Mouse (Mus musculus): Measurements from ENCODE around the gene Itga9.

GRCm38 (mm10) chr9:118921926-118922325, 315.4 kb downstream of the Itga9 start:
- TF ChIP-seq CTCF (IDR thresholded peaks at IDR 0.05; ENCODE audit: control insufficient read depth, insufficient read depth, insufficient read length) (no peak), MYOD1 (IDR thresholded peaks at IDR 0.05; ENCODE audit: control insufficient read depth, insufficient read length, low read depth) (no peak), MAX (IDR thresholded peaks at IDR 0.05) (no peak), USF1 (IDR thresholded peaks at IDR 0.05; ENCODE audit: low read depth) (no peak), FOSL1 (IDR thresholded peaks at IDR 0.05; ENCODE audit: insufficient read depth, low read length, poor library complexity, severe bottlenecking) (no peak), CEBPB (IDR thresholded peaks at IDR 0.05; ENCODE audit: low read depth) (no peak)
